Mouse (Mus musculus): ENCODE measurements at regions not wholly inside any gene's neighbourhood (a gene's known extent, or its start where the extent isn't known, plus 50 kb on each side); places are given as distances from the start of the nearest gene placed in this dataset.
A peak's percentile ranks its signal among the peaks of the same experiment; 100 is the strongest.

- 91% methylated on average over 3 of the region's 3 CpGs for WGBS
These were observed 193.8 kb downstream of the Rassf9 start for GRCm38 (mm10) chr10:102705848-102706247.

GRCm38 (mm10) chr10:102694810-102695209 is 182.8 kb downstream of the Rassf9 start:
- WGBS, result 86% methylated on average over 2 of the region's 2 CpGs
- H3K27ac ChIP-seq (ENCODE audit: low read depth), result no peak overlapping the region
- no peak overlapping the region for H3K4me2 ChIP-seq
- no peaks in the 10 kb centered on the region for H3K4me1 ChIP-seq (ENCODE audit: insufficient read depth)
- no peaks in the 10 kb centered on the region for H3K9me3 ChIP-seq (ENCODE audit: low read depth, low read length)
- TF ChIP-seq CTCF (IDR thresholded peaks at IDR 0.05; ENCODE audit: low read depth), result no peak
- ATAC-seq (ENCODE audit: insufficient read depth) (no peak), DNase-seq (no peak)
- no peak overlapping the region for H3K4me3 ChIP-seq (ENCODE audit: low read depth, low read length)
- no peaks in the 10 kb centered on the region for H3K27me3 ChIP-seq (ENCODE audit: insufficient read depth, low read length)
- H3K36me3 ChIP-seq (ENCODE audit: insufficient read depth), result no peaks in the 10 kb centered on the region
- H3K9ac ChIP-seq, result no peak overlapping the region

More at GRCm38 (mm10) chr10:102705848-102706247, 193.8 kb downstream of the Rassf9 start:
- DNase-seq, result no peak
- ATAC-seq (ENCODE audit: insufficient read depth), result no peak
- H3K4me2 ChIP-seq, result no peak overlapping the region
- H3K27me3 ChIP-seq (ENCODE audit: insufficient read depth, low read length), result no peaks in the 10 kb centered on the region
- no peak overlapping the region for H3K4me3 ChIP-seq (ENCODE audit: low read depth, low read length)
- no peaks in the 10 kb centered on the region for H3K4me1 ChIP-seq (ENCODE audit: insufficient read depth)
- H3K9ac ChIP-seq, result no peak overlapping the region
- no peak overlapping the region for H3K27ac ChIP-seq (ENCODE audit: low read depth)
- no peak for TF ChIP-seq CTCF (IDR thresholded peaks at IDR 0.05; ENCODE audit: low read depth)
- no peaks in the 10 kb centered on the region for H3K36me3 ChIP-seq (ENCODE audit: insufficient read depth)
- no peaks in the 10 kb centered on the region for H3K9me3 ChIP-seq (ENCODE audit: low read depth, low read length)

- DNase-seq (no peak), ATAC-seq (ENCODE audit: insufficient read depth) (no peak)
- Histone ChIP-seq H3K4me3 (ENCODE audit: low read depth, low read length) (no peak overlapping the region), H3K4me2 (no peak overlapping the region), H3K36me3 (ENCODE audit: insufficient read depth) (no peaks in the 10 kb centered on the region), H3K4me1 (ENCODE audit: insufficient read depth) (no peaks in the 10 kb centered on the region), H3K27me3 (ENCODE audit: insufficient read depth, low read length) (no peaks in the 10 kb centered on the region), H3K27ac (ENCODE audit: low read depth) (no peak overlapping the region), H3K9ac (no peak overlapping the region), H3K9me3 (ENCODE audit: low read depth, low read length) (no peaks in the 10 kb centered on the region)
- 50% methylated on average over 1 of the region's 1 CpGs for WGBS
- no peak for TF ChIP-seq CTCF (IDR thresholded peaks at IDR 0.05; ENCODE audit: low read depth)
These were observed 177.9 kb downstream of the Rassf9 start for GRCm38 (mm10) chr10:102689966-102690365.

GRCm38 (mm10) chr10:102686667-102687397 is 174.8 kb downstream of the Rassf9 start:
- Histone ChIP-seq H3K9ac (no peak overlapping the region), H3K4me2 (no peak overlapping the region), H3K4me1 (ENCODE audit: insufficient read depth) (no peaks in the 10 kb centered on the region), H3K27ac (ENCODE audit: low read depth) (no peak overlapping the region), H3K36me3 (ENCODE audit: insufficient read depth) (no peaks in the 10 kb centered on the region), H3K9me3 (ENCODE audit: low read depth, low read length) (no peaks in the 10 kb centered on the region), H3K4me3 (ENCODE audit: low read depth, low read length) (no peak overlapping the region), H3K27me3 (ENCODE audit: insufficient read depth, low read length) (no peaks in the 10 kb centered on the region)
- no peak for TF ChIP-seq CTCF (IDR thresholded peaks at IDR 0.05; ENCODE audit: low read depth)
- ATAC-seq (ENCODE audit: insufficient read depth) (no peak), DNase-seq (no peak)
- 67% methylated on average over 14 of the region's 14 CpGs for WGBS

GRCm38 (mm10) chr10:102685833-102686434 is 173.9 kb downstream of the Rassf9 start:
- TF ChIP-seq CTCF (IDR thresholded peaks at IDR 0.05; ENCODE audit: low read depth), result no peak
- DNase-seq, result no peak

GRCm38 (mm10) chr10:102667359-102667758 is 155.3 kb downstream of the Rassf9 start:
- DNase-seq, result peak; percentile 65
- Histone ChIP-seq H3K27me3 (ENCODE audit: insufficient read depth, low read length) (no peaks in the 10 kb centered on the region), H3K36me3 (ENCODE audit: insufficient read depth) (no peaks in the 10 kb centered on the region), H3K9ac (no peak overlapping the region), H3K4me1 (ENCODE audit: insufficient read depth) (no peaks in the 10 kb centered on the region), H3K27ac (ENCODE audit: low read depth) (no peak overlapping the region), H3K9me3 (ENCODE audit: low read depth, low read length) (no peaks in the 10 kb centered on the region), H3K4me3 (ENCODE audit: low read depth, low read length) (no peak overlapping the region), H3K4me2 (no peak overlapping the region)
- TF ChIP-seq CTCF (IDR thresholded peaks at IDR 0.05; ENCODE audit: low read depth), result no peak
- 31% methylated on average over 5 of the region's 5 CpGs for WGBS
- peak; percentile 75; the same call in 1 of the 2 replicates for ATAC-seq (ENCODE audit: insufficient read depth)

More at GRCm38 (mm10) chr10:102685833-102686434, 173.9 kb downstream of the Rassf9 start:
- Histone ChIP-seq H3K27ac (ENCODE audit: low read depth) (no peak overlapping the region), H3K27me3 (ENCODE audit: insufficient read depth, low read length) (no peaks in the 10 kb centered on the region), H3K36me3 (ENCODE audit: insufficient read depth) (no peaks in the 10 kb centered on the region), H3K9me3 (ENCODE audit: low read depth, low read length) (no peaks in the 10 kb centered on the region), H3K4me3 (ENCODE audit: low read depth, low read length) (no peak overlapping the region), H3K9ac (no peak overlapping the region), H3K4me2 (no peak overlapping the region), H3K4me1 (ENCODE audit: insufficient read depth) (no peaks in the 10 kb centered on the region)
- WGBS, result 78% methylated on average over 7 of the region's 7 CpGs
- no peak for ATAC-seq (ENCODE audit: insufficient read depth)

- Histone ChIP-seq H3K4me1 (ENCODE audit: insufficient read depth) (no peaks in the 10 kb centered on the region), H3K27me3 (ENCODE audit: insufficient read depth, low read length) (no peaks in the 10 kb centered on the region), H3K9ac (no peak overlapping the region), H3K36me3 (ENCODE audit: insufficient read depth) (no peaks in the 10 kb centered on the region), H3K27ac (ENCODE audit: low read depth) (no peak overlapping the region), H3K4me2 (no peak overlapping the region), H3K4me3 (ENCODE audit: low read depth, low read length) (no peak overlapping the region), H3K9me3 (ENCODE audit: low read depth, low read length) (no peaks in the 10 kb centered on the region)
- ATAC-seq (ENCODE audit: insufficient read depth), result peak; percentile 80
- TF ChIP-seq CTCF (IDR thresholded peaks at IDR 0.05; ENCODE audit: low read depth), result no peak
- WGBS, result 56% methylated on average over 6 of the region's 6 CpGs
- DNase-seq, result peak; percentile 36
These were observed 147.7 kb downstream of the Rassf9 start for GRCm38 (mm10) chr10:102659683-102660082.
